Mouse (Mus musculus) induced T-regulatory cell, adult 2 months (primary cell): ENCODE measurements around the gene Hoxd12.
A peak's percentile ranks its signal among the peaks of the same experiment; 100 is the strongest.

Source experiments
- DNase-seq: peaks from one replicate; pipeline ENCODE4 v3.0.0-alpha.2; 2012; ENCODE audit warnings: low read depth

Hoxd12 gene

DNA sequence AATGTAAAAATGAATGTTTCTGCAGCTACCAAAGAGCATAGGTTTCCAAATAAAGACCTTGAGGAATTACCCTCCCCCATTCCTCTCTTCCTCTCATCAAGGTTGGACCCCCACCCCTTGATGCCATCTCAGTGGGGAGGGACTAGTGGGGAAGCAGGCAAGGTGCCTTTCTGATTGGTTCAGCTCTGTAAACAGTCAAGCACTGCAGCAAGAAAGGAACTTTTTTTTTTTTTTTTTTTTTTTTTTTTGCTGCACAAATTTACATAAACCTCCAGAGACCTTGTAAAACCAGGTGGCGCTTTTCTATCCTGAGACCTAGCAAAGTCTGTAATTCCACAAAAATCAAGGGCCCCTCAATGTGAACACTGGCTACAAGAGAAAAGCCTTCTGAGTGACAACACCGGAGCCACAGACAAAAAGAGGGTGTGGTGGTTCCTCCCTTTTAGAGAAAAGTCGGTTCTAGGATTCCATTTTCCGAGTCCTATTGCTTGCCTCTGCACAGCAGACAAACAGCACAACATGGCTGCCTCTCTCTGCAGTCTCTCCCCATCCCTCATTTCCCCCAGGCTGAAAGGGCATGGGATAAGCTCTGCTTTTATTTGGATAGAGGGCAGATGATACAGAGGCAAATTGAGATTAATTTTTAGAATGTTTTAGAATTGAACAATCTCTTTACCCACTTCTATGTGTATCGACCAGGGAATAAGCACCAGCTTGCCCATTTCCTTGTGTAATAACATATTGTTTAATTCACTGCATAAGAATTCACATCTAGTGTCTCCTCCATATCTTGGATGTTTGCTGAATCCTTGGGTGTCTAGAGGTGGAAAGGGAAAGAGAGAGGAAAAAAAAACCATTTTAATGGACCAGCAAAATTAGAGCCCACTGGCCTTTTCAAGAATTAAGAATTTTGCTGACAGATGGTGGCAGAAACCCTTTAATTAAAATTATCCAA lies 34.9 kb downstream of the Hoxd12 start:
- no peak for DNase-seq

DNA sequence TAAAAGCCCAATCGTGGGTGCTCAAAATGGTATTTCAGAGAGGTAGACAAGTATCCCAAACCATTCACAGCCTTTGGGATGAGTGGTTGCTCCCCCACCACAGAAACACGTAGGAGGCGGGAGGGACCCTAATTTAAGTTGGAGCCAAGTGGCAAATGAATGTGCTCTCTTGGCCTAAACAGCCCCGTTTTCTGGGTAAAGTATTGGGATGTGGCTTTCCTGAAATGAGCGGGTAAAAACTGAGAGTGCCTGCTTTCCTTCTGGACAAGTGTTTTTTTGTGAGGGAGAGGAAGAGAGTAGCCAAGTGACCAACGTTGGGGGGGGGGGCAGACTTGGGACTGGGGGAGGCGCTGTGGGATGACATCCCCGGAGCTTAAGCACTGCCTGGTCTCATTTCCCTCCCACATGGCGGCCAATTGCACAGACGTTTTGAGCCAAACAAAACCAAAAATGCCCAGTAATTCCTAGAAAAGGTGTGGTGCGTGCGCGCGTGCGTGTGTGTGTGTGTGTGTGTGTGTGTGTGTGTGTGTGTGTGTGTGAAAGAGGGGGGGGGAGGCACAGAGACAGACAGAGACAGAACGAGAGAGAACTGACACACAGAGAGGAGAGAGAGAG lies 36.2 kb downstream of the Hoxd12 start:
- no peak for DNase-seq

DNA sequence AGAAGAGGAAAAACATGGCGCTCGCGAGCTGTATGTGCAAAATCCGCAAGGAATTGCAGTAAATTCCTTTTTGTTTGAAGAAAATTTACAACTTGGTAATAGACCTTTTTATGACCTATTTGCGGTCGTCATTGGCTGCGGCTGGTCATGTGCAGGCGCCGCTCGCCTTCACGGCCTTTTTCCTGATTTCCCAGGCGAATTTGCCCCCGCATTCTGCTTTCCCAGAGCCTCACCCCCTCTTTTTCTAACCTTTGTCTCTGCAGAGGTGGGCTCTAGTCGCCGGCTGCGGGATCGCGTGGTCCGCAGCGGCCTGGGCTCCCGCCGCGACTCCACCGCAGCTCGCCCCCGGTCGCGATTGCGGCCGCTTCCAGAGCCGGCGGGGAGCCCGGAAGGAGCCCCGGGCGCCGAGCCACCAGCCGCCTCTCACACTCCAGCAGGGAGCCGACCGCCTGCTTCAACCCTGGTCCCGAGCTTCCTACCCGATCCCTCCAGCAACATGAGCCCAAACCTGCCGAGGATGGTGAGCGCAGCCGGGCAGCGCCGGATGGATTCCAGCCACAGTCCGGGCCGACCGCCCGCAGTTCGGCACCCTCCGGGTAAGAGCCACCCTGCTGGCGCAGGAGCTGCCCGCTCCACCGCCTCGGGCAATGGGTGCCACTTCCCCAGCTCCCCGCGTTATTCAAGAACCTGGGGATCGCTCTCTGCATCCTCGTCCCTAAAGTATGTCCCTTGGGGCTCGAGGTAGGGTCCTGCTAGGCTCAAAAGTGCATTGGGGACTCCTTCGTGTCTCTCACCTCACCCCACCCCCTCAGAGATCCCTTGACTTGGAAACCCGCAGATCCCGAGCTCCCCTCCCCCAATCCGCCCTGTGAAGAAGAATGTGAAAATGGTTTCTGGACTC lies 37.2 kb downstream of the Hoxd12 start, which contains the start of the genes Hoxd3 and Hoxd4:
Gene Hoxd3 (plus strand): TSS at position 207 of the 901 bp plus-strand sequence.
Gene Hoxd4 (plus strand): TSS at position 209 of the 901 bp plus-strand sequence.
- no peak for DNase-seq

DNA sequence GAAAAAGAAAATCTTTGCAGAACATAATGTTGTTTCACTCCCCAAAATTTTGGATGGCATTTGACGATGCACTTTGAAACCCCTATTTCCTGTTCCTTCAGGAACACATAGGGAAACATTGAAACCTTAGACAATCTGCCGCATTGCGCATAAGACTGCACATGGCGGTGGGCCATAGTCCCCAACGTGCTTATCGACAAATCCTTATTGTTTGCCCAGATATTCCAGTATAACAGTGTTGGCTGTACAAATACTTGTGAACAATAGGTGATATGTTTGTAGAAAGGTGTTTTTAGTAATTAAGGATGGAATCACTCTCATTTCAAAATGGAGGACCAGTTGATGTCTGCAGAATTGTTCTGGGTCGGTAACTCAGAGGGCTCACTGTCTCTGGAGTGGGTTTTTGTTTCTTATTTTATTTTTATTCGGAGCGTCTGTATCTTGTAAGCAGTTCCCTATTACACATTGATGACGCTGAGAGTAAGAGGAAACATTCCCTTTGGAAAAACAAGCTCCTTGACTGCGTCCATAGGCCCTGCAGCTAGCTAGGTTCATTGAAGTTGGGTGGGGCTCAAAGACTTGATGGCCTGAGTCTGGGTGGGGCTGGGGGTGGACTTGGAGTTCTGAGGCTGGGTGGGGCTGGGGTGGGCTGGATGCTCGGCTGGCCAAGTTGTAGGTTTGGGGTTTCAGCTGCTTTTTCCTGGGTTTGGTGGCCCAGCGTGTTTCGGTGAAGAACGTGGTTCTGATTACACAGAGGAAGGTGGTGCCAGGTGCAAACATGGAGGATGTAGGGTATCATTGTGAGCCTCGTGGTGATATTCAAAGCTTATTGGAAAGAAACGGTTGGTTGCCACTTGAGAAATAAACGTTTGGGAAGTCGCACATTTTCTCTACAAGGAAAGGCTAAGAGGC lies 38.7 kb downstream of the Hoxd12 start:
- no peak for DNase-seq

DNA sequence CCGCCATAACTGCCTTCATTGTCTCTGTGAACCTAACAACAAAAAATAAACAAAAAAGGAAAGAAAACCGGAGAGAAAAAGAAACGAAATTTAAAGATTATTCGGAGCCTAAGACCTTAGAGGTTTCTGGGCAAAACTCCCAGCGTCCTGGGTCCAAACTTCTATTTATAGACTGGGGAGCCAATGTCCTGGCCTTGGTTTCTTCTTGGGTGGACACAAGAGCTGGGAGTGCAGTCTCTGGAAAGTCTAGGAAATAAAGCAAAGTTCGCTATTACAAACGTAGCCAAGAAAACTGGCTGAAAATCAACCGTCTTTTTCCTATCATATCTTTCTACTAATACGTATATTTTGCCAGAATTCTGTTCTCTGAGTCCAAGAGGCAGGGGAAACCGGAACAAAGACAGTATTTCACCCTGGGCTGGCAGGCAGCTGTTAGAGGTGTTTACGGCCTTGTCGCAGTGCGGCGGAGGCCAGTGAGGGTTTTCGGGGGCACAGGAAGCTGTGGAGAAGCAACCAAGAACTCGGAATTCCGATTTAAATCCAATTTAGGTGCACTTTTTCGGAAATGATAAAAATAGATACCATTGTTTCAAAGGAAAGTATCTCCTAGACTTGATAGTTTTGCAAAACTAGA lies 39.5 kb downstream of the Hoxd12 start:
- no peak for DNase-seq

DNA sequence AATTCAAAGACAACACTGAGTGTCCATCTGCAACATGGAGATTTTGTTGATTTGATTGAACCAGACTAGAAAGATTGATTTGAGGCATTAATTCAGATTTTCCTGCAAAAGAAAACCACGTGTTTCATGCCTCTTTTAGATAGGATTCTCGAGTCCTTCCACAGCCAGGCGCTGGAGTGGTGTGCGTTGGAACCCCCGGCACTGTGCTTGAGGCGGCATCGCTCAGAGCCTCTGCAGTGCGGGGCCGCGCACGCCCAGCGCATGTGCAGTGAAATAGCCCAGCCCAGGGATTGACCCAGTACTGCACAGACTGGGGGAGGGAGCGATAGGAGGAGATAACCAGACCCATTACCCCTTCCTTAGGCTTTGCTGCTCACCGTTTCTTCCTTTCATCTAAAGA lies 40.1 kb downstream of the Hoxd12 start:
- DNase-seq, result no peak

DNA sequence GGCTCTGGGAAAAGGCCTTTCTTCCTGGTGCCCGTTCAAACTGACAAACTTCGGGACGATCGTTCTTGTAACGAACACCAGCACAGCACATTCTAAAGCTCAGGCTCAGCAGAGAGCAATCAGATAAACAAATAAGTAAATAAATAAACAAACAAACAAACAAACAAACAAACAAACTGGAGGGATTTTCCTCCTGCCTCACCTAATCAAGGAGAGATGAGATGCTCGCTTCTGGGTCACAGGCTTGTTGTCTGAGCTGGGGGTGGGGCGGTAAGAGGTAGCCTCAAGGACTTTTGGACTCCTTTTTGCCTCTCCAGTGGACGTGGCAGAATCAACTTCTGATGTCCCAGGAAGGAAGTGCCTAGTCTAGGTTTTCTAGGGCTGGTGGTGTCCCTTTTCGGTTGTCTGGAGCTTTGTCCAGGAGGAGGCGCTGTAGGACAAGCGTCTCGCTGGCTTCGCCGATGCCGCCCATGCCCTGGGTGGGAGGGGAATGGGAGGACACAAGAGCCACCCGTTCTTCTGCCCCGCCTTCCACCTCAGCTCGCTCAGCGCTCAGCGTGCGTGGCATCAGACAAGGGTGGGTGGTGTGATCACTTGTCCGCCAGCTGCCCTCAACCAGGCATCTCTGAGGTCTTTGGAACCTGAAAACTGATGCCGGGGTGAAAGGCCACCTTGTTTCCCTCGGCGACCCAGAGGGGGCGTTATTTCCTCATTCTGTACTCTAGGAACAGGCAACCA lies 40.9 kb downstream of the Hoxd12 start:
- peak; percentile 82 for DNase-seq

DNA sequence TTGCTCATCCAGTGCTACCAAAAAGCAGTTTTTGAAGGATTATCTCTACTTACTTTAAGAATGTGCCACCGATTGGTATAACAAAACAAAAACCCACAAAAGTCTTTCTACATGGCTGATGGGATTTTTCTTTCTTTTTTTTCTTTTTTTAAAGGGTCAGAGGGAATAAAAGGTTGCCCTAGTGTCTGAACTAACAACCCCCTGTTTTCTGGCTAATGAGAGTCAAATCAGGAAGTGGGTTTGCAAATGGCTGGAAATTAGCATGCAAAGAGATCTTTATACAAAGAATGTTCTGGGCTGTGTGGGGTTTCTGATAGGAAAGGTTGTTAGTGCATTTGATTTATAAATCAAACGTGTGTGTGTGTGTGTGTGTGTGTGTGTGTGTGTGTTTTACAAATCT lies 45.6 kb downstream of the Hoxd12 start:
- no peak for DNase-seq

DNA sequence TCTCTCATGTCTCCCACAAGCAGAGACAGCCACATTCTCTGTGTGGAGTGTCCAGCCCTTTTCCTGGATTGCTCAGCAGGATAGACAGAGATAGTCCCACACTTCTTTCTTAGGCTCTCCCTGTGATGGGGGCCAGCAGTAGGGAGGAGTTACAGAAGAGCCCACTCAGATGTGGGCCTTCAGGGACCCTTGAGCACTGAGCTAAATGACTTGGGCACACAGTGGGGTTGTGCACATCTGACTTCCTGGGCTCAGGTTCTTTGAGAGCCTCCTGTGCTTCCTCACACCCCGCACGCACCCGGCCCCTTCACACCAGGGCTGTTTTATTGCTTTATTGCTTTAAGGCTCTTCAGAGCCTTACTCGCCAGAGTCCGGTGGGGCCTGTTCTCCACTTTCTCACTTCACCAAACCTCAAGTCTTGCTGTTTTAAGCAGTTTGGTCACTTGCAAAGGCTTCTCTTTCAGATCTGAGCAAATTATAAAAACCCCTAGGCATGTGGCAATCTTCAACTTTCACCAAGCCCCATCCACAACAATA lies 46.2 kb downstream of the Hoxd12 start:
- DNase-seq, result no peak

DNA sequence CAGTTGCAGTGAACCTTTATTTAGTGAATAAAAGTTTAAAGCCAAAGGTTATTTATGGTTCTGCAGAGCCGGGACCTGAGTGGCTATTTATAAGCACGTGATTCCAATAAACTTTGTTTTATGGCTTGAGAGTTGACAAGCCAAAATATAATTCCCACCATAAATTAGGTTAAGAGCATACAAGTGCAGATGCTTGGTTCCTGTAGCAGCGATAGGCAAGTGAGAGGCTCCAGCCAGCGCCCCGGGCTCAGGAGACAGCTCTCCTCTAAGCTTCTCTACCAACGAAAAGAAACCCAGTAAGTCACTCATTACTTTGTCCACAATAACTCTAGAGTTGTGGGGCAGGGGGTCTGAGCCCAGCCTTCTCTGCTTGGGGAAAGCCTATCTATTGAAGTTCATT lies 47.1 kb downstream of the Hoxd12 start:
- no peak for DNase-seq

DNA sequence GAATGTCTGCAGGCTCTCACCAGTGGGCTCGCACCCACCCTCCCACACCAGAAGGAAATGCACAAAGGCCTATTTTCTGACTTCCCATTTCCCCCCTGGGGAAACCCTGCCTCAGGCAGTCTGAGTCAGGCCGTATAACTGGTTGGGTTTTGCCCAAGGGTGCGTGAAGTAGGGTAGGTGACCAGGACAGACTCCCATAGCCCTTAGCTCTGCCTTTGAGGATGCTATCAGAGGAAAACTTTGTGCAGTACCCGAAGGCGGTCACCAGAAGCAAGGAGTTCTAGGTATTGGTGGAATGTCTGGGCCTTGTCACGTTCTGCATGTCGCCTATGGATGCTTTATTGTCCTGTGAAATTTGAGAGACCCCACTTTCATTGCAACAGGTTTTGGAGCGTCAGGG lies 48.1 kb downstream of the Hoxd12 start:
- no peak for DNase-seq

DNA sequence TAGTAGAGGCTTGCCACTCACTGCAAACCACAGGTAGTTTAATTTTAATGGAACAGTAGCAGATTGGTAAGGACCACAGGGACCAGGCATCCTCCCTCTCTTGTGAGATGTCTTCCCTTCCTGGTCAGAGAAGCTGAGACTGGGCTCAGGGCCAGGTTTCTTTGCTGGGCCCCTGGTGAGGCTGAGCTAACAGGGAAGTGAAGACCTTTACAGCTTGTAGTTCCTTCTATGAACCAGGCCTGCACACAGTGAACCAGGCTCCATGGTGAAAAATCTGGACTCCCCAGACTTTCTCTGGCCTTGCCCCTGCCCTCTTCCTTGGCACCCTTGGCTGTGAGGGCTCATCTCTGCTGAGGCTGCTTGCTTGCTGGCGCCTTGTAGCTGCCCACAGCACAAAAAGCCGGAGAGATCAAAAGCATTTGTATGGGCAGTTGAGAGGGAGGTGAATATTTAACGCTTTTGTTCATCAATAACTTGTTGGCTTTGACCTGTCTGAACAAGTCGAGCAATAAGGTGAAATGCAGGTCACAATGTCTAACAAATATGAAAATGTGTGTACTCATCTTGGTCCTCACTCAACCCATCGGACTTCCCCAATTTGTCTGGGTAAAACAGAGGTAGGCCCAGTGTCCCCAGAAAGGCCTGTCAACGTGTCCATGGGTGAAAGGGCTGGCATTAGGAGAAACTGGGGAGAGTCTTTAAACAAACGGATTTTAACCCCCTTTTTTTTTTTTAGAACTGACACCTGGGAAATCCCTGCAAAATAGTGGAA lies 49.6 kb downstream of the Hoxd12 start:
- DNase-seq, result no peak

DNA sequence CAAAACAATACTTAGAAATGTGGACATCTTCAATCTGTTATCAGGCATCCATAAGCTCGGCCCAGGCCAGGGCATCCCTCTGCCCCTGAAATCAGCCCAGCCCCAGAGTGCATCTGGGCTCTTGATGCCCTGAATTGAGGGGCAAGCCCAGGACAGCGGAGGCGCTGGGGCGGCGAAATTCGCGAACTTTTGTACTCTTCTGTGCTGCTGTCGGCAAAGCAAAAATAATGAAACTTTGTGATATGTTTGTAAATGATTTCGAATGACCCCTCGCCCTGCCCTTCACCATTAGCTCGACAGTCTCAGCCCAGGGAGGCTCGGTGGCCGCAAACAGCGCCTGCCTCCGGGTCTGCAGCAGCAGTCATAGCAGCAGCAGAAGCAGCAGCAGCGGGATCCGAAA lies 50.4 kb downstream of the Hoxd12 start:
- no peak for DNase-seq

DNA sequence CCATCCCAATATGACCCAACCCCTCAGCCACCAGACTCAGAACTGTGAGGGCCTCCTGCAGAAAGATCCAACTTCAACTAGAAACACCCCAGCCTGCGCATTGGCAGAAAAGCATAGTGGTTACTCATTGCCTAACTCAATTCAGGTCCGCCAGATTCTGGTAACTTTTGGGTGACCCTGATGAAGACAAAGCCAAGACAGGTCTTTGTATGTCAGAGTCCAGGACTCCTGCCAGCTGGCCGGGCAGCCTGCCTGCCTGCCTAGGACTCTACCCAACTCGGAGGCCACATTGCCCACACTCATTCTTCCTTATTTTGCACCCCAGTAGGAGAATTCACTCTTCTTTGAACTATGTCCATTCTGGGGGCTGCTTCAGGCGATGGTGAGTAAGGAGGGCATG lies 51.7 kb downstream of the Hoxd12 start, which contains the start of gene Gm28230:
Gene Gm28230 (plus strand): TSS at position 178 of the 400 bp plus-strand sequence.
- DNase-seq, result no peak

DNA sequence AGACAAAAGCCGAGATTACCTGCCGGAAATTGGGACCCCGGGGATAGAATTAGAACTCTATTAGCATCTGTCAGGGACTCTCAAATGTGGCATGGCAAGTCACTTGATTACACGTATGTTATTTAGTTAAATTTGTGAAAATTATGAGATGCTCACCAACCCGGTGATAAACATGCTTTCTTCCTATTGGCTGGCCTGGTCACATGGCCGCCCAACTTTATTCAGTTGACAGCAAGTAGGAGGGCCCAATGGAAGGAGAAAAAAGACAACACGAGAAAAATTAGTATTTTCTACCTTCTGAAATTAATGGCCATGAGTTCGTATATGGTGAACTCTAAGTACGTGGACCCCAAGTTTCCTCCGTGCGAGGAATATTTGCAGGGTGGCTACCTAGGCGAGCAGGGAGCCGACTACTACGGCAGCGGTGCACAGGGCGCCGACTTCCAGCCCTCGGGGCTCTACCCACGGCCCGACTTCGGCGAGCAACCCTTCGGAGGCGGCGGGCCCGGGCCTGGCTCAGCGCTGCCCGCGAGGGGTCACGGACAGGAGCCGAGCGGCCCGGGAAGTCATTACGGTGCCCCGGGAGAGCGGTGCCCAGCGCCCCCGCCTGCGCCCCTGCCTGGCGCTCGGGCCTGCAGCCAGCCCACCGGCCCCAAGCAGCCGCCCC lies 52.3 kb downstream of the Hoxd12 start:
- no peak for DNase-seq
